In the genomic region with DNA sequence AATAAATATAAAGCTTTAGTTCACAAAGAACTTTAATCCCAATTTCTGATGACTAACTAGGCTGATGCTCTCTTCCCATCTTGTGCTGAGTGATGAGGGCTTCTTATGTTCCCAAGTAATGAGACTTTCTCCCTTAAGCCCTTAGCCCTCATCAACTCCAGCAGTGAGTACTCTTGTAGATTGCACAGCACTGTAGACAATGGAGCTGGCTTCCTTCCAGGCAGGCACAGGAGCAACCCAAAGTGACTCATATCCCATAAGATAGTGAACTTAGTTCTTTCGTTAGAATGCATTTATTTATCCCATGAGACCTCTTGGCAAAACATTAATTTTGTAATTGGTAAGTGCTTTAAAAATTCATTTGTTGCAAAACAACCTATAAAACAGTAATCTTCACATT, we compare ENCODE assay signal across 18 mouse cellular contexts.
A peak's percentile ranks its signal among the peaks of the same experiment; 100 is the strongest.
DNase-seq lines count a peak whose midpoint lies in the region; ATAC-seq and TF ChIP-seq lines count a peak whose summit lies in the region.
"Had no signal": no experiment of that assay in that cellular context is flagged by ENCODE, and none has a peak within 500 bp of the region (broad histone marks: within the 10 kb centered on the region; RNA-seq: fewer than 3 reads in every experiment).

No protein-coding gene starts in this region.

- no peak overlapping the region for H3K4me3 ChIP-seq in gastrocnemius, adult 2 months
- no peak overlapping the region for H3K4me3 ChIP-seq in lung, embryonic 14.5 days (ENCODE audit: low read depth, low read length)
- no peak overlapping the region for H3K4me3 ChIP-seq in lung, adult 2 months (replicated peaks; ENCODE audit: extremely low read depth, low read depth, low read length)
- H3K4me3 ChIP-seq: embryonic facial prominence, embryonic 13.5 days; forebrain, embryonic 10.5 days; layer of hippocampus, adult 2 months; limb, embryonic 13.5 days; liver, embryonic 15.5 days; midbrain, embryonic 15.5 days; neural tube, embryonic 12.5 days; stomach, embryonic 15.5 days had no signal

- no peak overlapping the region for H3K4me2 ChIP-seq in lung, embryonic 14.5 days
- H3K4me2 ChIP-seq: embryonic facial prominence, embryonic 13.5 days; limb, embryonic 13.5 days; liver, embryonic 15.5 days; midbrain, embryonic 15.5 days; neural tube, embryonic 12.5 days; stomach, embryonic 15.5 days had no signal

- intact Hi-C loops in gastrocnemius, adult 2 months (cut with DNase I), result no loop called here

- no peaks in the 10 kb centered on the region for H3K4me1 ChIP-seq in lung, embryonic 14.5 days (ENCODE audit: insufficient read depth)
- H3K4me1 ChIP-seq in lung, adult 2 months (ENCODE audit: control insufficient read depth, insufficient read depth, low read length), result no peaks in the 10 kb centered on the region
- H3K4me1 ChIP-seq: embryonic facial prominence, embryonic 13.5 days; forebrain, embryonic 10.5 days; limb, embryonic 13.5 days; liver, embryonic 15.5 days; midbrain, embryonic 15.5 days; neural tube, embryonic 12.5 days; stomach, embryonic 15.5 days had no signal

- H3K9me3 ChIP-seq in lung, embryonic 14.5 days (ENCODE audit: low read depth, low read length), result no peaks in the 10 kb centered on the region
- H3K9me3 ChIP-seq: embryonic facial prominence, embryonic 13.5 days; forebrain, embryonic 10.5 days; limb, embryonic 13.5 days; liver, embryonic 15.5 days; midbrain, embryonic 15.5 days; neural tube, embryonic 12.5 days; stomach, embryonic 15.5 days had no signal

- H3K27me3 ChIP-seq in lung, embryonic 14.5 days (ENCODE audit: insufficient read depth, low read length), result no peaks in the 10 kb centered on the region
- H3K27me3 ChIP-seq: embryonic facial prominence, embryonic 13.5 days; limb, embryonic 13.5 days; liver, embryonic 15.5 days; midbrain, embryonic 15.5 days; neural tube, embryonic 12.5 days; stomach, embryonic 15.5 days had no signal

- peak; percentile 19 for DNase-seq in gastrocnemius, postnatal 10 days
- DNase-seq in gastrocnemius, adult 2 months, result no peak
- DNase-seq in lung, embryonic 14.5 days, result peak; percentile 32
- DNase-seq in lung, adult 2 months, result no peak
- DNase-seq in Muller cell, postnatal 12 days (ENCODE audit: inconsistent ontology term), result peak; percentile 34
- peak; percentile 4 for DNase-seq in lung, postnatal 36 days
- DNase-seq in thymus, postnatal 36 days, result no peak
- DNase-seq in c-Kit-positive CD71-positive TER-119-positive erythroid progenitor cells, embryonic 14.5 days (ENCODE audit: low spot score), result no peak
- DNase-seq: cerebellum, adult 2 months; thymus, postnatal 14 days had no signal

- ATAC-seq in lung, embryonic 14.5 days (ENCODE audit: insufficient read depth), result no peak
- ATAC-seq: midbrain, embryonic 15.5 days had no signal

- H3K27ac ChIP-seq in gastrocnemius, adult 2 months, result no peak overlapping the region
- H3K27ac ChIP-seq in lung, embryonic 14.5 days (ENCODE audit: low read depth), result no peak overlapping the region
- H3K27ac ChIP-seq: embryonic facial prominence, embryonic 13.5 days; forebrain, embryonic 10.5 days; layer of hippocampus, adult 2 months; limb, embryonic 13.5 days; liver, embryonic 15.5 days; midbrain, embryonic 15.5 days; neural tube, embryonic 12.5 days; stomach, embryonic 15.5 days had no signal

- TF ChIP-seq CTCF in gastrocnemius, adult 2 months (IDR thresholded peaks at IDR 0.05), result no peak
- TF ChIP-seq CTCF in lung, embryonic 14.5 days (IDR thresholded peaks at IDR 0.05; ENCODE audit: low read depth), result no peak
- no peak for TF ChIP-seq CTCF in lung, adult 2 months (IDR thresholded peaks at IDR 0.05; ENCODE audit: insufficient read depth, low read length)

- 35% methylated on average over 1 of the region's 1 CpGs for WGBS in lung, embryonic 14.5 days
- WGBS in lung, adult 2 months, result 6% methylated on average over 1 of the region's 1 CpGs

- no peaks in the 10 kb centered on the region for H3K36me3 ChIP-seq in lung, embryonic 14.5 days (ENCODE audit: insufficient read depth)
- H3K36me3 ChIP-seq: embryonic facial prominence, embryonic 13.5 days; forebrain, embryonic 10.5 days; limb, embryonic 13.5 days; liver, embryonic 15.5 days; midbrain, embryonic 15.5 days; neural tube, embryonic 12.5 days; stomach, embryonic 15.5 days had no signal

- no peak for TF ChIP-seq POLR2A in lung, adult 2 months (IDR thresholded peaks at IDR 0.05; ENCODE audit: borderline replicate concordance, extremely low read depth, low read depth, low read length)

- no peak overlapping the region for H3K9ac ChIP-seq in lung, embryonic 14.5 days
- H3K9ac ChIP-seq: embryonic facial prominence, embryonic 13.5 days; limb, embryonic 13.5 days; liver, embryonic 15.5 days; midbrain, embryonic 15.5 days; neural tube, embryonic 12.5 days; stomach, embryonic 15.5 days had no signal

Comparison
In these comparisons a context has a peak if more than half of its experiments do, and no peak if none do; other contexts are left out.
1. DNase-seq: peak in gastrocnemius, postnatal 10 days (single experiment), lung, embryonic 14.5 days (single experiment), Muller cell, postnatal 12 days (single experiment) and lung, postnatal 36 days (single experiment); none in gastrocnemius, adult 2 months (single experiment), lung, adult 2 months (single experiment), thymus, postnatal 36 days (0 of 2) and c-Kit-positive CD71-positive TER-119-positive erythroid progenitor cells, embryonic 14.5 days (single experiment).